Mouse (Mus musculus) embryonic facial prominence, embryonic 14.5 days (tissue): ENCODE results near the gene Xkr7. TPM values are rescaled to one million over a fixed set of nuclear protein-coding genes. Genes with fewer than 3 reads are reported as not detected.

Source experiments
- ATAC-seq: fragments of 200-750 bp; cut with Nextera tagmentation; 2 replicates; pipeline ENCODE4 v1.8.0; 2017; ENCODE audit warnings: low read depth, moderate number of reproducible peaks, moderate TSS enrichment
- DNase-seq: peaks from one replicate; pipeline ENCODE4 v3.0.0-alpha.2; 2015; ENCODE audit warnings: low spot score
- H3K27ac ChIP-seq: fragments of 300-500 bp; sonication (generic); replicated peaks from 2 replicates; pipeline ENCODE4 v1.5.1; 2014; ENCODE audit warnings: low read depth, mild to moderate bottlenecking, low read length, moderate library complexity
- H3K27me3 ChIP-seq: fragments of 300-500 bp; sonication (generic); replicated peaks from 2 replicates; pipeline ENCODE4 v1.6.1; 2014; ENCODE audit warnings: low read length; ENCODE audit not compliant: control insufficient read depth, insufficient read depth
- H3K36me3 ChIP-seq: fragments of 300-500 bp; sonication (generic); 2 replicates; pipeline ENCODE4 v1.6.1; 2014; ENCODE audit warnings: low read length, mixed read lengths; ENCODE audit not compliant: control insufficient read depth, insufficient read depth
- H3K4me1 ChIP-seq: fragments of 300-500 bp; sonication (generic); 2 replicates; pipeline ENCODE4 v1.6.1; 2014; ENCODE audit warnings: antibody characterized with exemption, low read length; ENCODE audit not compliant: control insufficient read depth, insufficient read depth
- H3K4me2 ChIP-seq: fragments of 300-500 bp; sonication (generic); 2 replicates; pipeline ENCODE4 v1.6.1; 2014; ENCODE audit warnings: low read depth, mild to moderate bottlenecking, low read length, moderate library complexity, mixed read lengths
- H3K4me3 ChIP-seq: fragments of 300-500 bp; sonication (generic); 2 replicates; pipeline ENCODE4 v1.5.1; 2014; ENCODE audit warnings: low read depth, mild to moderate bottlenecking, low read length
- H3K9ac ChIP-seq: fragments of 300-500 bp; sonication (generic); 2 replicates; pipeline ENCODE4 v1.6.1; 2014; ENCODE audit warnings: low read depth, mild to moderate bottlenecking, low read length, moderate library complexity, mixed read lengths
- H3K9me3 ChIP-seq: fragments of 300-500 bp; sonication (generic); 2 replicates; pipeline ENCODE4 v1.6.1; 2016; ENCODE audit warnings: low read length; ENCODE audit not compliant: control insufficient read depth
- WGBS: fragments of 180-500 bp; shearing (Covaris S2); extraction: QIAGEN DNeasy Blood & Tissue Kit; methylation state at CpG from one replicate; pipeline ENCODE4 v1.1.7; 2014; 5-methylcytosine and 5-hydroxymethylcytosine counted together
- polyA plus RNA-seq: library from polyadenylated mRNA; unstranded; fragments of >200 nt; fragmentation: Nextera tagmentation; extraction: Ambion mirVana; gene quantifications from 2 replicates; pipeline ENCODE4 v1.2.1, GENCODE M21; 2014

Xkr7 gene
- polyA plus RNA-seq, 1 experiment from 2014 or later: 0.06 TPM

DNA sequence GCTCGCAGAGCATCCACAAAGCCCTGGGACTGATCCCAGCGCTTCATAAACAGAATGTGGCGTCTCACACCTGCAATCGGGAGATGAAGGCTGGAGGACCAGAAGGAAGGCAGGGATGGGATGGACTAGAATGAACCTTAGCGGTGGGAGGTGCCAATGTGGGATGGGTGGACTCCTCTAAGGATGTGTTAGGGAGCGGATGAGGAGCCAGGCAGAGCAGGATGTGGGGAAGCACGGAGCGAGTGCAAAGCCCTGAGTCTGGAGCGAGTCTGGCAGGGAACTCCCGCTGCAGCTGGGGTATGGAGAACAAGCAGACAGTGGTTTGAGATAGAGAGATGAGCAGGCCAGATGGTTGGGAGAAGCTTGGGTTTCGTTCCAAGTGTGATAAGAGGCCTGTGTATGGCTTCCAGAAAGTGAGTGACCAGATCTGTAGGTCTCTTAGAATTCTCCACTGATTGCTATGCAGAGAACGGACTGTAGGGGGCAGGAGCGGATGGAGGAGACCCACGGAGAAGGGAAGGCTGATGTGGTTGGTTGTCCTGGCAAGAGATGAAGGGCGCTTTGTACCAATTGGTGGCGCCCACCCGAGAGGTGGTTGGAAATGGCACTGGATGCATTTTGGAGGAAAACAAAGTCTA is 16.3 kb downstream of the Xkr7 start:
- ATAC-seq (no peak), DNase-seq (peak; percentile 41)
- Histone ChIP-seq H3K27me3 (peaks cover 21% of the 10 kb centered on the region), H3K4me2 (no peak overlapping the region), H3K4me3 (no peak overlapping the region), H3K27ac (no peak overlapping the region), H3K9me3 (no peaks in the 10 kb centered on the region), H3K36me3 (no peaks in the 10 kb centered on the region), H3K9ac (no peak overlapping the region), H3K4me1 (peaks cover 17% of the 10 kb centered on the region)
- 45% methylated on average over 17 of the region's 17 CpGs for WGBS

DNA sequence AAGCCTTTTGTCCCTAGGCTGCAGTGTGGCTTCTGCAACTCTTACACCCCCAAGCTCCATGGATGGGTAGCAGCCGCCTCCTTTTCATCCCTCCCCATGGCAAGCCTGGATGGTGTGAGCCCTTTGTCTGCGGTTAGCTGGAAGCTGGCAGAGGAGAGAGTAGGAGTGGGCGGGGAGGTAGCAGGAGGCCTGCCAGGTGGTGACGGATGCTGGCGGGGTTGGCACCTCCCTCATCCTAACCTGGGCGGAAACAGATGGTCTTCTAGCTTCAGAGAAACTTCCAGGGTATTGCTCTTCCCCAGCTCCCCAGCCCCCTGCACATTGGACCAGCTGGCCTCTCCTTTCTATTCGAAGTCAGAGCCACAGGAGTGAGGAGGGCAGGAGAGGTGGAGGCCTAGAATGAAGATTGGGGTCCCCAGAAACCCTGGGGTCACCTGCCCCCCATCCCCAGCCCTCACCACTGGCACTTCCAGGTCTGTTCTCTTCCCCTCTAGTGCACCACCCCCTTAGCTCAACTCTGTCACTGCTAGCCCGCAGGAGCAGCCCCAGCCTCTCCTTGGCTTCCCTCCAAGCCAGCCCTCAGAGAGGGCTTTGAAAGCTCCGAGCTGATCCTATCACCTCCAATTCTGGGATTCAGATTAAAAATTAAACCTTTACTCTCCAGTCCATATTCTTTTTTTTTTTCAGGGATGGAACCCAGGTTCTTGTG is 17.8 kb downstream of the Xkr7 start:
- WGBS: 36% methylated on average over 7 of the region's 9 CpGs
- no peak overlapping the region for H3K4me2 ChIP-seq
- peak; percentile 64 for ATAC-seq
- no peak overlapping the region for H3K9ac ChIP-seq
- no peaks in the 10 kb centered on the region for H3K36me3 ChIP-seq
- H3K9me3 ChIP-seq: no peaks in the 10 kb centered on the region
- H3K27me3 ChIP-seq: peaks cover 27% of the 10 kb centered on the region
- DNase-seq: peak; percentile 59
- no peak overlapping the region for H3K4me3 ChIP-seq
- H3K4me1 ChIP-seq: peaks cover 17% of the 10 kb centered on the region
- no peak overlapping the region for H3K27ac ChIP-seq

DNA sequence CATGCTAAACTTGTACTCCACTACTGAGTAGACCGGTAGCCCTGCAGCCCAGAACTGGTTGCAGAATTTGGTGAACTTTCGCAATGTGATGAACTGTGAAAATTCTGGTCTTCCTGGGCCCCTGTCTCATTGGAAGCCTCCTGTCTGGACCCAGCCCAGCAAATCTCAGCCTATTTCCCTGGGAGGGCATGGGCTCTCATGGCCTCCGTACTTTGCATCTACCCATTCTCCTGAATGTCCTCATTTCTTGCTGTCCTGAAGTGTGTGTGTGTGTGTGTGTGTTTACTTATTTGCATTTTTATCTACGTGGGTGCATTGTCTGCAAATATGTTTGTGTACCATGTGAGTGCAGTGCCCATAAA is 18.3 kb downstream of the Xkr7 start:
- H3K36me3 ChIP-seq: no peaks in the 10 kb centered on the region
- no peak overlapping the region for H3K4me2 ChIP-seq
- H3K4me1 ChIP-seq: peaks cover 17% of the 10 kb centered on the region
- ATAC-seq (no peak), DNase-seq (no peak)
- H3K27me3 ChIP-seq: peaks cover 27% of the 10 kb centered on the region
- no peak overlapping the region for H3K27ac ChIP-seq
- H3K9me3 ChIP-seq: no peaks in the 10 kb centered on the region
- H3K4me3 ChIP-seq: no peak overlapping the region
- 78% methylated on average over 4 of the region's 4 CpGs for WGBS
- H3K9ac ChIP-seq: no peak overlapping the region

DNA sequence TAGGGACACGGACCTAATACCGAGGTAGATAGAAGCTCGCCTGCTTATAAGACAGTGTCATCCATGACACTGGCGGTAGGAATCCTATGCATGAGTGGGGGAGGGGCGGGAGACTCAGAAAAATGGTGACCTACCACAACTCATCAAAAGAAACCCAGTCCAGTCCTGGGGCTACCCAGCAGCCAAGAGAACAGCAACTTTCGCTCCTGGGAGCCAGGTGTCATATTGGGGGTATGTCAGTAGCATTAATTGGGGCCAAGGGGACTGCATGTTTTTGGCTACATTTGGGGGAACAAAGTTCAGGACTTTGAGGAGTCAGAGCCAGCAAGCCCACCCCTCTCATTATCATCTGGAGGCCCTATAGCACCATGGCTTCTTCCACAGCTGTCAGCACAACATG is 19.4 kb downstream of the Xkr7 start:
- Histone ChIP-seq H3K4me2 (no peak overlapping the region), H3K27me3 (peaks cover 27% of the 10 kb centered on the region), H3K4me1 (peaks cover 11% of the 10 kb centered on the region), H3K36me3 (no peaks in the 10 kb centered on the region), H3K4me3 (no peak overlapping the region), H3K9ac (no peak overlapping the region), H3K9me3 (no peaks in the 10 kb centered on the region), H3K27ac (no peak overlapping the region)
- 73% methylated on average over 6 of the region's 6 CpGs for WGBS
- no peak for DNase-seq
- ATAC-seq: no peak

DNA sequence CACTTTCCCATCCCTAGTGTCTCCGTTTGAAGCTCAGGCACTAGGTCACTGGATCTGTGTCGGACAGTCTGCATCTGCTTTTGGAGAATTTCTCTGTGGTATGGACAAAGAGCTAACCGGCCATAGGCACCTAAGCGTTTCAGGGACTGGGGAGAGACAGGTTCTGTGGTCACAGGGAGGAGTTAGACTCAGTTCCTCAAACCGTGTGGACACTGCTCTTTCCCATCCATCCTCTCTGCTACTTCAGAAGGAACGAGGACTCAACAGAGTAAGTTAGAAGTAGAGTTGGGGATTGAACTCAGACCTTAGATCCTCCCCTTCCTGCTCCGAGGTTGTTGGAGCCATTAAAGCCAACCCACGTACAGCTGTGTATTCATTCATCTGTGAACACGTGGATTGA is 19.9 kb downstream of the Xkr7 start:
- Histone ChIP-seq H3K9ac (no peak overlapping the region), H3K4me1 (peaks cover 9% of the 10 kb centered on the region), H3K4me3 (no peak overlapping the region), H3K27ac (no peak overlapping the region), H3K4me2 (no peak overlapping the region), H3K9me3 (no peaks in the 10 kb centered on the region), H3K27me3 (peaks cover 27% of the 10 kb centered on the region), H3K36me3 (no peaks in the 10 kb centered on the region)
- ATAC-seq (no peak), DNase-seq (no peak)
- 77% methylated on average over 9 of the region's 9 CpGs for WGBS

DNA sequence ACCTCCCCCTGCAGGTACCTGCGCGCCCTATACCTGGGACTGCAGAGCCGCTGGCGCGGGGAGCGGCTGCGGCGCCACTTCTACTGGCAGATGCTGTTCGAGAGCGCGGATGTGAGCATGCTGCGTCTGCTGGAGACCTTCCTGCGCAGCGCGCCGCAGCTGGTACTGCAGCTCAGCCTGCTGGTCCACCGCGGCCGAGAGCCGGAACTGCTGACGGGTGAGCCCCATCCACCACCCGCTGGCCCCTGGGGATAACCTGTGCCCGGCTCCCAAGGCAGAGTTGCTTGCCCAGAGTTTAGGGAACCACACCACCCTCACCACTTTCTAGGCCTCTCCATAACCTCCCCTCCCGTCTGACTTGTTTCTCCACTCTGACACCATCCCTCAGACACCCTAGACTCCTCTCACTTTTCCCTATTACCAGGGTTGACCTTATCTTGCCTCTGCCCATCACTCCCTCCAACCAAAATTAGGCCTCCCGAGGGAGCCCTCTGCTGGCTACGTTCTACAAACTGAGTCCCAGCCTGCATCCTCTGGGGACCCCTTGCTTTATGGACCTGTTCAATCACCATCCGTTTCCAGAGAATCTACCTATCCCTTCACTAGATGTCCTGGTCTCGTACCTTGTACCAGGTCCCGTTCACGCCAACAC is 21.2 kb downstream of the Xkr7 start:
- no peak for DNase-seq
- Histone ChIP-seq H3K9me3 (no peaks in the 10 kb centered on the region), H3K27ac (no peak overlapping the region), H3K4me1 (peaks cover 9% of the 10 kb centered on the region), H3K36me3 (no peaks in the 10 kb centered on the region), H3K4me2 (peak overlapping the region; percentile 10; the same call in 1 of the 2 replicates), H3K4me3 (no peak overlapping the region), H3K27me3 (peaks cover 27% of the 10 kb centered on the region), H3K9ac (no peak overlapping the region)
- ATAC-seq: no peak
- WGBS: 10% methylated on average over 23 of the region's 30 CpGs

DNA sequence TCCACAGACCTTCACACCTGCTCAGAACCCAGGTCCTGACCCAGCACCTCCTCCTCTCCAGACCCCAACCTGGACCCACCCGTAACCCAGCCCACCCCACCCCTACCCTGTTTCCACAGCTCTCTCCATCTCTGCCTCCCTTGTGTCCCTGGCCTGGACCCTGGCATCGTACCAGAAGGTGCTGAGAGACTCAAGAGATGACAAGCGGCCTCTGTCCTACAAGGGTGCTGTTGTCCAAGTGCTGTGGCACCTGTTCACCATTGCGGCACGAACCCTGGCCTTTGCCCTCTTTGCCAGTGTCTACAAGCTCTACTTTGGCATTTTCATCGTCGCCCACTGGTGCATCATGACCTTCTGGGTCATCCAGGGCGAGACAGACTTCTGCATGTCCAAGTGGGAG is 22.2 kb downstream of the Xkr7 start:
- ATAC-seq (no peak), DNase-seq (no peak)
- H3K36me3 ChIP-seq: no peaks in the 10 kb centered on the region
- no peak overlapping the region for H3K27ac ChIP-seq
- peaks cover 27% of the 10 kb centered on the region for H3K27me3 ChIP-seq
- H3K9me3 ChIP-seq: no peaks in the 10 kb centered on the region
- WGBS: 86% methylated on average over 8 of the region's 8 CpGs
- peaks cover 9% of the 10 kb centered on the region for H3K4me1 ChIP-seq
- no peak overlapping the region for H3K9ac ChIP-seq
- no peak overlapping the region for H3K4me2 ChIP-seq
- H3K4me3 ChIP-seq: no peak overlapping the region

DNA sequence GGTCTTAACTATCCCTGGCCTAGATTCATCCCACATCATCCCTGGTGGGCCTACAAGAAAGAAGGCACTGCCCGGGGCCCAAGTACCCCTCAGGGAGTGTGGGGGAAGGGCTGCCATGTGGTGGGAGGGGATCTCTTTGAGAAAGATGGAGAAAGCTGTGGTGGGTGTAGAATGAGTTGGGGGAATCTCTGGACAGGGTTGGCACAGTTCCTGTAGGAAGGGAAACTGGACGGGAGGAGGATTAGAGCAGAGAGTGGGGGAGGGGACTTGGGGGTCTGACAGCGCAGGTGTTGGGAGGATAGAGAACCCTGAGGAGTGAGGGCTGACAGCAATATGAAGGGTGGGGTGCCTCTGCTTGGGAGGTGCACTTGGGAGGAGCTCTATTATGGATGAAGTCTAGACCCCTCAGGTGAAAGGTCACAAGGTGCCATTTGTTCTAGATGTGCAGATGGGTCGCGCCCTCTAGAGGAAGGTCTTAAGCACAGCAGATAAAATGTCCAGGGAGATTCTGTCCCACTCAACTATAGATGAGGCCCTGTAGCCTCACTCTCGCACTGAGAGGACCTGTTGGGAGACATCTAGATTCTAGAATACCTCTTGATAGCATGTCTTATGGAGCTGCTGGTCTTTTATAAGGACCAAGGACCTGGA is 23.7 kb downstream of the Xkr7 start:
- Histone ChIP-seq H3K27ac (no peak overlapping the region), H3K36me3 (no peaks in the 10 kb centered on the region), H3K27me3 (peaks cover 27% of the 10 kb centered on the region), H3K9me3 (no peaks in the 10 kb centered on the region), H3K4me2 (no peak overlapping the region), H3K9ac (no peak overlapping the region), H3K4me3 (no peak overlapping the region), H3K4me1 (no peaks in the 10 kb centered on the region)
- DNase-seq: no peak
- 52% methylated on average over 6 of the region's 6 CpGs for WGBS
- ATAC-seq: no peak
